Mouse (Mus musculus) limb, embryonic 11.5 days (tissue): ENCODE data around the gene Tma7. TPM values are rescaled to one million over a fixed set of nuclear protein-coding genes. Genes with fewer than 3 reads are reported as not detected.
A peak's percentile ranks its signal among the peaks of the same experiment; 100 is the strongest.

Experiments
- ATAC-seq: fragments of 200-750 bp; cut with Nextera tagmentation; 2 replicates; pipeline ENCODE4 v1.8.0; 2017; ENCODE audit warnings: low read depth; ENCODE audit not compliant: insufficient number of reproducible peaks, low FRiP score, low TSS enrichment
- DNase-seq: peaks from one replicate; pipeline ENCODE4 v3.0.0-alpha.2; 2015; ENCODE audit warnings: low spot score
- H3K27ac ChIP-seq: fragments of 300-500 bp; sonication (generic); replicated peaks from 2 replicates; pipeline ENCODE4 v1.5.1; 2014; ENCODE audit warnings: low read depth, mild to moderate bottlenecking, low read length
- H3K27me3 ChIP-seq: fragments of 300-500 bp; sonication (generic); 2 replicates; pipeline ENCODE4 v1.6.1; 2014; ENCODE audit warnings: mild to moderate bottlenecking, low read length, mixed read lengths; ENCODE audit not compliant: control insufficient read depth, insufficient read depth
- H3K36me3 ChIP-seq: fragments of 300-500 bp; sonication (generic); 2 replicates; pipeline ENCODE4 v1.6.1; 2014; ENCODE audit warnings: mild to moderate bottlenecking, low read length, moderate library complexity, mixed read lengths; ENCODE audit not compliant: control insufficient read depth, insufficient read depth
- H3K4me1 ChIP-seq: fragments of 300-500 bp; sonication (generic); 2 replicates; pipeline ENCODE4 v1.6.1; 2014; ENCODE audit warnings: low read length, mixed read lengths; ENCODE audit not compliant: control insufficient read depth, insufficient read depth
- H3K4me2 ChIP-seq: fragments of 300-500 bp; sonication (generic); 2 replicates; pipeline ENCODE4 v1.6.1; 2014; ENCODE audit warnings: low read depth, mild to moderate bottlenecking, moderate library complexity; ENCODE audit not compliant: severe bottlenecking
- H3K4me3 ChIP-seq: fragments of 300-500 bp; sonication (generic); 2 replicates; pipeline ENCODE4 v1.5.1; 2014; ENCODE audit warnings: low read depth, low read length
- H3K9ac ChIP-seq: fragments of 300-500 bp; sonication (generic); 2 replicates; pipeline ENCODE4 v1.6.1; 2014; ENCODE audit warnings: mild to moderate bottlenecking, low read length
- H3K9me3 ChIP-seq: fragments of 300-500 bp; sonication (generic); 2 replicates; pipeline ENCODE4 v1.6.1; 2016; ENCODE audit warnings: low read length; ENCODE audit not compliant: control insufficient read depth
- WGBS: fragments of 180-500 bp; shearing (Covaris S2); extraction: QIAGEN DNeasy Blood & Tissue Kit; methylation state at CpG from one replicate; pipeline ENCODE4 v1.1.7; 2014; 5-methylcytosine and 5-hydroxymethylcytosine counted together
- polyA plus RNA-seq: library from polyadenylated mRNA; unstranded; fragments of >200 nt; fragmentation: Nextera tagmentation; extraction: Ambion mirVana; gene quantifications from 2 replicates; pipeline ENCODE4 v1.2.1, GENCODE M21; 2014

Tma7 gene
- polyA plus RNA-seq, 1 experiment from 2014 or later = 871 TPM

DNA sequence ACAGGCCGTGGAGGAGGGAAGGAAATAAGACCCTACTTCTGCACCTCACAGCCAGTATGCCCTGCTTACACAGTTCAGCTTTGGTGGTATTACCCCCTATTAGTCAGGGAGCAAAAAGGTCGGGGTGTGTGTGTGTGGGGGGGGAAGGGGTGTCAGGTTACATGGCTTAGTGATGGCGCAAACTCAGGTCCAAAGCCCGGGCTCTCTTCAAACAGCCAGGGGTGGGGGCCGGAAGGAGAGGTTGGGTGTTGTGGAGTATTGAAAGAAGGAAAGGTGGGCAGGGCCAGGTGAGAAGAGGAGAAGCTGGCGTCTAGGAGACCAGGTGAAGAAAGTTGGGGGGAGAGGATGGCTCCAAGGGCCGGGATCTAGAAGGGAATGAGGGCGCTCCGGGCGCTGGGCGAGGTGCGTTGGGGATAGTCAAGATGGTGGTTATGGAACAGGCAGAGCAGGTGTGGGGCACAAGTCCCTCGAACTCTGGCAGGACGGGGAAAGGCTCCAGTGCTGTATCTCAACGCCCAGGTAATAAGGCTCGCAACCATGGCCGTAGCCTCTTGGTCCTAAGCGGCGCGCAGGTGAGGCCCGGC, 12.3 kb upstream of the Tma7 start:
- H3K9ac ChIP-seq = peak overlapping the region; percentile 99
- H3K27ac ChIP-seq = peak overlapping the region; percentile 100
- H3K9me3 ChIP-seq = no peaks in the 10 kb centered on the region
- no peaks in the 10 kb centered on the region for H3K36me3 ChIP-seq
- H3K27me3 ChIP-seq = no peaks in the 10 kb centered on the region
- peaks cover 36% of the 10 kb centered on the region for H3K4me1 ChIP-seq
- peak overlapping the region; percentile 80 for H3K4me2 ChIP-seq
- ATAC-seq (peak; percentile 65), DNase-seq (peak; percentile 76)
- peak overlapping the region; percentile 75 for H3K4me3 ChIP-seq
- under 1% methylated on average over 19 of the region's 21 CpGs for WGBS

GRCm38 (mm10) chr9:109093786-109094552, 11.6 kb upstream of the Tma7 start:
- Histone ChIP-seq H3K4me2 (peak overlapping the region; percentile 80), H3K27ac (peak overlapping the region; percentile 100), H3K4me3 (peak overlapping the region; percentile 75), H3K27me3 (no peaks in the 10 kb centered on the region), H3K36me3 (no peaks in the 10 kb centered on the region), H3K4me1 (peaks cover 33% of the 10 kb centered on the region), H3K9ac (no peak overlapping the region), H3K9me3 (no peaks in the 10 kb centered on the region)
- DNase-seq = no peak
- ATAC-seq = no peak; the same call in 1 of the 2 replicates
- WGBS = 13% methylated on average over 11 of the region's 11 CpGs

DNA sequence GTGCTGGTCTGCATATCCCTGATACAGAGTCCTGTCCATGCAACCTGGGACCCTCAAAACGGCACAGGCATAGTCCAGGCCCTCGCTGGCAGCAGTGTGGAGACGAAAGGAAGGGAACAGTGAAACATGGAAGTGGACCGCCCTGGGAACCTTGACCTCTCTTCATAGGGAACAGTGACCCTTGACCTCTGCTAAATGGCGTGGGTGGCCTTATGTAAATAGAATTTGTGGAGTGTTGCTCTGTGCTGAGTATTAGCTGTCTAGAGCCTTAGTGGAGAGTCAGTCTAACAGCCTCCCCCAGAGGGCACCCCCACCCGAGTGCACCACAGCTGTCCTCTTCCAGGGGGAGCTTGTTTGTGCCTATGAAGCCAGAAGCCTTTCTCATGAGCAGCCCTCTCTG, 10.4 kb upstream of the Tma7 start:
- Histone ChIP-seq H3K4me2 (no peak overlapping the region), H3K27me3 (no peaks in the 10 kb centered on the region), H3K9me3 (no peaks in the 10 kb centered on the region), H3K9ac (no peak overlapping the region), H3K4me1 (peaks cover 24% of the 10 kb centered on the region), H3K36me3 (no peaks in the 10 kb centered on the region), H3K27ac (no peak overlapping the region), H3K4me3 (no peak overlapping the region)
- WGBS = 56% methylated on average over 6 of the region's 6 CpGs
- DNase-seq = no peak
- no peak for ATAC-seq

GRCm38 (mm10) chr9:109091802-109092201, 9.4 kb upstream of the Tma7 start:
- DNase-seq = no peak
- Histone ChIP-seq H3K9me3 (no peaks in the 10 kb centered on the region), H3K4me1 (peaks cover 16% of the 10 kb centered on the region), H3K9ac (no peak overlapping the region), H3K27me3 (no peaks in the 10 kb centered on the region), H3K4me3 (no peak overlapping the region), H3K36me3 (no peaks in the 10 kb centered on the region), H3K27ac (no peak overlapping the region), H3K4me2 (no peak overlapping the region)
- ATAC-seq = no peak
- whole genome bisulfite sequencing = 82% methylated on average over 8 of the region's 8 CpGs

GRCm38 (mm10) chr9:109090446-109090845, 8.1 kb upstream of the Tma7 start:
- Histone ChIP-seq H3K9ac (no peak overlapping the region), H3K9me3 (no peaks in the 10 kb centered on the region), H3K27ac (no peak overlapping the region), H3K4me1 (peaks cover 13% of the 10 kb centered on the region), H3K36me3 (no peaks in the 10 kb centered on the region), H3K4me2 (no peak overlapping the region), H3K4me3 (no peak overlapping the region), H3K27me3 (no peaks in the 10 kb centered on the region)
- WGBS = 83% methylated on average over 15 of the region's 15 CpGs
- no peak for ATAC-seq
- no peak for DNase-seq

GRCm38 (mm10) chr9:109087987-109088386, 5.6 kb upstream of the Tma7 start:
- 26% methylated on average over 5 of the region's 5 CpGs for WGBS
- H3K4me2 ChIP-seq = no peak overlapping the region
- no peak for ATAC-seq

DNA sequence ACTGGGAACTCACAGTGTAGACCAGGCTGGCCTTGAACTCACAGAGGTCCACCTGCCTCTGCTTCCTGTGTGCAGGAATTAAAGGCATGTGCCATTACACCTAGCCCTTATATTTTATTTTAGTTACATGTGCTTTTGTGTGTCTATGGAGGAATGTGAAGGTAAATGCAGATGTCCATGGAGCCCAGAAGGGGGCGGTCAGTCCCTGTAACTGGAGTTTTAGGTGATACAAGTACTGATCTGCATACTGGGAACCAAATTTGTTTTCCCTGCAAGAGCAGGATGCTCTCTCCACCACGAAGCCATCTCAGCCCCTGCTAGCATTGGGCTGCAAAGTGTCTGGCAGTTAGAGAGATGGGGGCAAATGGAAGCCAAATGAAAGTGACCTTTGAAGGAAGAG, 2.5 kb upstream of the Tma7 start:
- no peaks in the 10 kb centered on the region for H3K27me3 ChIP-seq
- no peak overlapping the region for H3K4me3 ChIP-seq
- no peak overlapping the region for H3K4me2 ChIP-seq
- H3K4me1 ChIP-seq = peaks cover 9% of the 10 kb centered on the region; the same call in 1 of the 2 replicates
- 15% methylated on average over 2 of the region's 2 CpGs for WGBS
- H3K36me3 ChIP-seq = peaks cover 2% of the 10 kb centered on the region; the same call in 1 of the 2 replicates
- ATAC-seq (no peak), DNase-seq (peak; percentile 49)
- H3K9me3 ChIP-seq = no peaks in the 10 kb centered on the region
- no peak overlapping the region for H3K27ac ChIP-seq
- no peak overlapping the region for H3K9ac ChIP-seq

More at GRCm38 (mm10) chr9:109087987-109088386, 5.6 kb upstream of the Tma7 start:
- Histone ChIP-seq H3K36me3 (no peaks in the 10 kb centered on the region), H3K4me1 (0 out of 2 replicates have a peak, but pooled peaks cover 3% of the 10 kb centered on the region), H3K27me3 (no peaks in the 10 kb centered on the region), H3K27ac (no peak overlapping the region), H3K9me3 (no peaks in the 10 kb centered on the region), H3K4me3 (no peak overlapping the region), H3K9ac (no peak overlapping the region)
- DNase-seq = no peak

- peak overlapping the region; percentile 91 for H3K4me2 ChIP-seq
- peak; percentile 35 for ATAC-seq
Measured at GRCm38 (mm10) chr9:109081749-109082123, 651 bp downstream of the Tma7 start.

More at GRCm38 (mm10) chr9:109081749-109082123, 651 bp downstream of the Tma7 start:
- no peaks in the 10 kb centered on the region for H3K9me3 ChIP-seq
- DNase-seq = no peak
- 4% methylated on average over 11 of the region's 11 CpGs for WGBS
- H3K36me3 ChIP-seq = peaks cover 2% of the 10 kb centered on the region; the same call in 1 of the 2 replicates
- peak overlapping the region; percentile 80 for H3K4me3 ChIP-seq
- peaks cover 7% of the 10 kb centered on the region; the same call in 1 of the 2 replicates for H3K4me1 ChIP-seq
- peak overlapping the region; percentile 72 for H3K9ac ChIP-seq
- H3K27me3 ChIP-seq = no peaks in the 10 kb centered on the region
- no peak overlapping the region for H3K27ac ChIP-seq
